26 mouse cellular contexts compared by ENCODE assay signal in genomic region chr4:97783073-97783879, GRCm38 (mm10). TPM values are rescaled to one million over a fixed set of nuclear protein-coding genes. Genes with fewer than 3 reads are reported as not detected.
A peak's percentile ranks its signal among the peaks of the same experiment; 100 is the strongest.
DNase-seq lines count a peak whose midpoint lies in the region; ATAC-seq and TF ChIP-seq lines count a peak whose summit lies in the region.
"Had no signal": no experiment of that assay in that cellular context is flagged by ENCODE, and none has a peak within 500 bp of the region (broad histone marks: within the 10 kb centered on the region; RNA-seq: fewer than 3 reads in every experiment).

No protein-coding gene starts in this region.

- H3K4me2 ChIP-seq in hindbrain, embryonic 16.5 days (ENCODE audit: low read length), result peak overlapping the region; percentile 39; the same call in 1 of the 2 replicates
- H3K4me2 ChIP-seq: heart, embryonic 12.5 days; kidney, embryonic 15.5 days; stomach, embryonic 15.5 days had no signal

- 90% methylated on average over 26 of the region's 26 CpGs for whole genome bisulfite sequencing in hindbrain, embryonic 16.5 days

- no peaks in the 10 kb centered on the region for H3K27me3 ChIP-seq in hindbrain, embryonic 16.5 days (replicated peaks; ENCODE audit: control insufficient read depth, insufficient read depth, low read length)
- H3K27me3 ChIP-seq: heart, embryonic 12.5 days; stomach, embryonic 15.5 days had no signal

- peak overlapping the region; percentile 47; the same call in 1 of the 2 replicates for H3K27ac ChIP-seq in left cerebral cortex, adult 2 months
- no peak overlapping the region for H3K27ac ChIP-seq in hindbrain, embryonic 16.5 days (ENCODE audit: low read depth, low read length)
- H3K27ac ChIP-seq: kidney, embryonic 15.5 days; limb, embryonic 10.5 days; macrophage; stomach, embryonic 15.5 days had no signal

- TF ChIP-seq CTCF in left cerebral cortex, adult 2 months (IDR thresholded peaks at IDR 0.05), result no peak

- intact Hi-C loops in heart, postnatal 36 days (cut with DNase I), result no loop called here
- intact Hi-C loops in left cerebral cortex, adult 2 months (cut with DNase I), result no loop called here
- intact Hi-C loops in left cerebral cortex, postnatal 4 days (cut with DNase I), result loop anchor here (10.0 kb wide), 2 partner anchors 122 to 322 kb away; no protein-coding TSS in a partner anchor

- H3K4me3 ChIP-seq in left cerebral cortex, adult 2 months, result no peak overlapping the region
- no peak overlapping the region for H3K4me3 ChIP-seq in hindbrain, embryonic 16.5 days (ENCODE audit: low read length)
- H3K4me3 ChIP-seq: heart, embryonic 12.5 days; kidney, embryonic 15.5 days; limb, embryonic 10.5 days; stomach, embryonic 15.5 days had no signal

- no peak for ATAC-seq in hindbrain, embryonic 16.5 days
- ATAC-seq: CD4-positive, CD25-positive, alpha-beta regulatory T cell, adult 4 months; lung, postnatal 0 days had no signal

- H3K36me3 ChIP-seq in hindbrain, embryonic 16.5 days (ENCODE audit: control insufficient read depth, insufficient read depth, low read length), result peaks cover 2% of the 10 kb centered on the region; the same call in 1 of the 2 replicates

- H3K9me3 ChIP-seq in hindbrain, embryonic 16.5 days (ENCODE audit: control insufficient read depth, low read length), result no peaks in the 10 kb centered on the region
- H3K9me3 ChIP-seq: heart, embryonic 12.5 days; kidney, embryonic 15.5 days; limb, embryonic 10.5 days; stomach, embryonic 15.5 days had no signal

- H3K4me1 ChIP-seq in hindbrain, embryonic 16.5 days (ENCODE audit: control insufficient read depth, insufficient read depth, low read depth, low read length), result no peaks in the 10 kb centered on the region

- peak; percentile 61 to 71 for DNase-seq in cerebellum, postnatal 10 days
- no peak for DNase-seq in cerebellum, adult 11-12 months
- peak; percentile 83 for DNase-seq in heart, adult 11 months
- DNase-seq in heart, postnatal 36 days, result no peak
- no peak for DNase-seq in left cerebral cortex, adult 2 months (ENCODE audit: extremely low spot score in 1 of 2, low spot score in 2 of 2)
- no peak for DNase-seq in left cerebral cortex, postnatal 4 days
- no peak for DNase-seq in embryo, embryonic 10.5 days (ENCODE audit: low spot score)
- DNase-seq: heart, postnatal 10 days; kidney, adult 11 months; kidney, postnatal 36 days; layer of hippocampus, adult 9-11 months; liver; right cerebral cortex, adult 18-20 months; right cerebral cortex, postnatal 4 days; thymus, adult 18-20 months; thymus, postnatal 36 days had no signal

- no peak overlapping the region for H3K9ac ChIP-seq in hindbrain, embryonic 16.5 days (ENCODE audit: low read depth, low read length)
- H3K9ac ChIP-seq: heart, embryonic 12.5 days; kidney, embryonic 15.5 days; stomach, embryonic 15.5 days had no signal

RNA-seq across cellular contexts. Expression of gene E130114P18Rik, which starts 5.4 kb away (rescaled TPM):
- total RNA-seq in heart, postnatal 36 days (2021), result under 1 TPM in 1 of 2 experiments, not detected in 1; 0.28 TPM
- total RNA-seq in left cerebral cortex, adult 2 months (2021), result 1 to 10 TPM; 3.7 to 4.9 TPM
- total RNA-seq in left cerebral cortex, postnatal 4 days (2021), result 1 to 10 TPM; 6.6 to 8.2 TPM
- 20.9 and 21.5 TPM in 2 replicates for polyA plus RNA-seq in hindbrain, embryonic 16.5 days (2015; fragmentation: Nextera tagmentation; extraction: Ambion mirVana)
- total RNA-seq: adrenal gland, postnatal 14 days; common myeloid progenitor, adult 5-6 weeks had no signal
- polyA plus RNA-seq: CD4-positive, CD25-positive, alpha-beta regulatory T cell, adult 4 months; macrophage had no signal

RNA-seq across cellular contexts. Expression of gene Nfia, which starts 10.7 kb away (rescaled TPM):
- total RNA-seq in heart, postnatal 36 days (2021), result 100 to 1,000 TPM; 128 to 149 TPM
- total RNA-seq in left cerebral cortex, adult 2 months (2021), result 10 to 100 TPM; 58.1 to 62.5 TPM
- 10 to 100 TPM; 97.1 to 99.7 TPM for total RNA-seq in left cerebral cortex, postnatal 4 days (2021)
- polyA plus RNA-seq in hindbrain, embryonic 16.5 days (2015; fragmentation: Nextera tagmentation; extraction: Ambion mirVana), result 38.4 and 43.4 TPM in 2 replicates

Comparison
In these comparisons a context has a peak if more than half of its experiments do, and no peak if none do; other contexts are left out.
1. DNase-seq: peak in cerebellum, postnatal 10 days (2 of 2) and heart, adult 11 months (single experiment); none in cerebellum, adult 11-12 months (single experiment), heart, postnatal 36 days (0 of 2), left cerebral cortex, adult 2 months (0 of 2), left cerebral cortex, postnatal 4 days (single experiment) and embryo, embryonic 10.5 days (single experiment).